Mouse (Mus musculus) brain, embryonic 14.5 days (tissue): ENCODE results near the gene Samd14.

Source experiments
- CTCF ChIP-seq: fragments of 200-500 bp; IDR thresholded peaks from 2 replicates; pipeline ENCODE4 v1.5.1; 2012; ENCODE audit warnings: inconsistent platforms, mild to moderate bottlenecking, moderate library complexity, borderline replicate concordance; ENCODE audit not compliant: insufficient read depth, insufficient read length; ENCODE audit errors: extremely low read depth
- POLR2A ChIP-seq: fragments of 200-500 bp; IDR thresholded peaks from 2 replicates; pipeline ENCODE4 v1.6.1; 2012; ENCODE audit warnings: mild to moderate bottlenecking, inconsistent platforms, borderline replicate concordance; ENCODE audit not compliant: poor library complexity, insufficient read depth, insufficient read length, severe bottlenecking; ENCODE audit errors: extremely low read depth

GRCm38 (mm10) chr11:94990102-94990748 is 19.5 kb upstream of the Samd14 start:
- TF ChIP-seq CTCF (no peak), POLR2A (no peak)
